Comparison of ENCODE assay signal across 11 mouse cellular contexts in genomic region chr1:126594796-126595195, GRCm38 (mm10).
"Had no signal": no experiment of that assay in that cellular context is flagged by ENCODE, and none has a peak within 500 bp of the region (broad histone marks: within the 10 kb centered on the region; RNA-seq: fewer than 3 reads in every experiment).

No protein-coding gene starts in this region.

- DNase-seq: kidney, adult 11 months; left cerebral cortex, postnatal 4 days; right cerebral cortex, postnatal 14 days; thymus, adult 2 months; thymus, postnatal 25 days had no signal

- H3K27ac ChIP-seq: hindbrain, postnatal 0 days; kidney, embryonic 15.5 days; limb, embryonic 13.5 days; liver, embryonic 12.5 days; midbrain, embryonic 13.5 days; stomach, embryonic 15.5 days had no signal

- ATAC-seq: hindbrain, postnatal 0 days; liver, embryonic 12.5 days; midbrain, embryonic 13.5 days had no signal

- H3K27me3 ChIP-seq: kidney, embryonic 15.5 days; liver, embryonic 12.5 days; midbrain, embryonic 13.5 days; stomach, embryonic 15.5 days had no signal

- H3K9ac ChIP-seq: kidney, embryonic 15.5 days; limb, embryonic 13.5 days; liver, embryonic 12.5 days; midbrain, embryonic 13.5 days; stomach, embryonic 15.5 days had no signal

- H3K9me3 ChIP-seq: kidney, embryonic 15.5 days; liver, embryonic 12.5 days; midbrain, embryonic 13.5 days; stomach, embryonic 15.5 days had no signal

- H3K4me2 ChIP-seq: kidney, embryonic 15.5 days; limb, embryonic 13.5 days; liver, embryonic 12.5 days; midbrain, embryonic 13.5 days; stomach, embryonic 15.5 days had no signal

- H3K4me3 ChIP-seq: kidney, embryonic 15.5 days; limb, embryonic 13.5 days; liver, embryonic 12.5 days; midbrain, embryonic 13.5 days; stomach, embryonic 15.5 days had no signal

- H3K36me3 ChIP-seq: kidney, embryonic 15.5 days; limb, embryonic 13.5 days; liver, embryonic 12.5 days; midbrain, embryonic 13.5 days; stomach, embryonic 15.5 days had no signal
